Mouse (Mus musculus): ENCODE measurements around the gene Ubap2l. TPM values are rescaled to one million over a fixed set of nuclear protein-coding genes. Genes with fewer than 3 reads are reported as not detected.

The Ubap2l gene
- polyA plus RNA-seq, 1 experiment from 2014 or later = 174 TPM

- 0 out of 2 replicates have a peak overlapping the region, but pooled peaks have one; percentile 32 for H3K27ac ChIP-seq (replicated peaks; ENCODE audit: low read depth, low read length)
- H3K27me3 ChIP-seq (ENCODE audit: control insufficient read depth, insufficient read depth, low read length) = no peaks in the 10 kb centered on the region
- H3K4me3 ChIP-seq (replicated peaks; ENCODE audit: low read depth, low read length) = no peak overlapping the region
- no peaks in the 10 kb centered on the region for H3K9me3 ChIP-seq (ENCODE audit: control insufficient read depth, low read length)
- WGBS = 86% methylated on average over 4 of the region's 4 CpGs
- H3K4me1 ChIP-seq (ENCODE audit: control insufficient read depth, insufficient read depth, low read length) = peaks cover 32% of the 10 kb centered on the region
- peaks cover 32% of the 10 kb centered on the region for H3K36me3 ChIP-seq (ENCODE audit: control insufficient read depth, insufficient read depth, low read length)
- no peak for ATAC-seq (ENCODE audit: low FRiP score, low TSS enrichment)
- no peak overlapping the region for H3K4me2 ChIP-seq (ENCODE audit: low read length)
- DNase-seq = no peak
- H3K9ac ChIP-seq (replicated peaks; ENCODE audit: low read length) = no peak overlapping the region
These were observed 32.4 kb upstream of the Ubap2l start for GRCm38 (mm10) chr3:90084790-90085189.

GRCm38 (mm10) chr3:90083698-90084324 lies 31.4 kb upstream of the Ubap2l start:
- Histone ChIP-seq H3K4me3 (replicated peaks; ENCODE audit: low read depth, low read length) (no peak overlapping the region), H3K9ac (replicated peaks; ENCODE audit: low read length) (peak overlapping the region; percentile 23; the same call in 1 of the 2 replicates), H3K4me2 (ENCODE audit: low read length) (peak overlapping the region; percentile 19; the same call in 1 of the 2 replicates), H3K27ac (replicated peaks; ENCODE audit: low read depth, low read length) (peak overlapping the region; percentile 49), H3K27me3 (ENCODE audit: control insufficient read depth, insufficient read depth, low read length) (no peaks in the 10 kb centered on the region), H3K36me3 (ENCODE audit: control insufficient read depth, insufficient read depth, low read length) (peaks cover 23% of the 10 kb centered on the region), H3K9me3 (ENCODE audit: control insufficient read depth, low read length) (no peaks in the 10 kb centered on the region), H3K4me1 (ENCODE audit: control insufficient read depth, insufficient read depth, low read length) (peaks cover 34% of the 10 kb centered on the region)
- no peak for ATAC-seq (ENCODE audit: low FRiP score, low TSS enrichment)
- WGBS = 38% methylated on average over 3 of the region's 3 CpGs
- peak; percentile 31 for DNase-seq

- peak overlapping the region; percentile 23; the same call in 1 of the 2 replicates for H3K9ac ChIP-seq (replicated peaks; ENCODE audit: low read length)
- ATAC-seq (ENCODE audit: low FRiP score, low TSS enrichment) (no peak), DNase-seq (no peak)
- WGBS = 73% methylated on average over 5 of the region's 5 CpGs
- 0 out of 2 replicates have a peak overlapping the region, but pooled peaks have one; percentile 19 for H3K4me2 ChIP-seq (ENCODE audit: low read length)
- no peaks in the 10 kb centered on the region for H3K27me3 ChIP-seq (ENCODE audit: control insufficient read depth, insufficient read depth, low read length)
- H3K4me1 ChIP-seq (ENCODE audit: control insufficient read depth, insufficient read depth, low read length) = peaks cover 36% of the 10 kb centered on the region
- no peak overlapping the region for H3K27ac ChIP-seq (replicated peaks; ENCODE audit: low read depth, low read length)
- no peaks in the 10 kb centered on the region for H3K9me3 ChIP-seq (ENCODE audit: control insufficient read depth, low read length)
- H3K36me3 ChIP-seq (ENCODE audit: control insufficient read depth, insufficient read depth, low read length) = peaks cover 15% of the 10 kb centered on the region
- no peak overlapping the region for H3K4me3 ChIP-seq (replicated peaks; ENCODE audit: low read depth, low read length)
These were observed 30.6 kb upstream of the Ubap2l start for GRCm38 (mm10) chr3:90083034-90083433.

GRCm38 (mm10) chr3:90081365-90082240 lies 29.2 kb upstream of the Ubap2l start:
- Histone ChIP-seq H3K27ac (replicated peaks; ENCODE audit: low read depth, low read length) (no peak overlapping the region), H3K36me3 (ENCODE audit: control insufficient read depth, insufficient read depth, low read length) (0 out of 2 replicates have a peak, but pooled peaks cover 2% of the 10 kb centered on the region), H3K4me3 (replicated peaks; ENCODE audit: low read depth, low read length) (0 out of 2 replicates have a peak overlapping the region, but pooled peaks have one; percentile 7), H3K9ac (replicated peaks; ENCODE audit: low read length) (0 out of 2 replicates have a peak overlapping the region, but pooled peaks have one; percentile 6), H3K27me3 (ENCODE audit: control insufficient read depth, insufficient read depth, low read length) (no peaks in the 10 kb centered on the region), H3K4me1 (ENCODE audit: control insufficient read depth, insufficient read depth, low read length) (peaks cover 36% of the 10 kb centered on the region), H3K4me2 (ENCODE audit: low read length) (peak overlapping the region; percentile 89), H3K9me3 (ENCODE audit: control insufficient read depth, low read length) (no peaks in the 10 kb centered on the region)
- no peak for DNase-seq
- no peak for ATAC-seq (ENCODE audit: low FRiP score, low TSS enrichment)
- 87% methylated on average over 5 of the region's 5 CpGs for WGBS

GRCm38 (mm10) chr3:90080498-90080863 lies 28.1 kb upstream of the Ubap2l start:
- no peak for DNase-seq
- H3K27ac ChIP-seq (replicated peaks; ENCODE audit: low read depth, low read length) = peak overlapping the region; percentile 90
- peak overlapping the region; percentile 79 for H3K9ac ChIP-seq (replicated peaks; ENCODE audit: low read length)
- WGBS = under 1% methylated on average over 6 of the region's 6 CpGs
- no peaks in the 10 kb centered on the region for H3K9me3 ChIP-seq (ENCODE audit: control insufficient read depth, low read length)
- peaks cover 36% of the 10 kb centered on the region for H3K4me1 ChIP-seq (ENCODE audit: control insufficient read depth, insufficient read depth, low read length)
- 0 out of 2 replicates have a peak, but pooled peaks cover 2% of the 10 kb centered on the region for H3K36me3 ChIP-seq (ENCODE audit: control insufficient read depth, insufficient read depth, low read length)
- peak overlapping the region; percentile 89 for H3K4me2 ChIP-seq (ENCODE audit: low read length)
- H3K4me3 ChIP-seq (replicated peaks; ENCODE audit: low read depth, low read length) = peak overlapping the region; percentile 70
- ATAC-seq (ENCODE audit: low FRiP score, low TSS enrichment) = no peak
- H3K27me3 ChIP-seq (ENCODE audit: control insufficient read depth, insufficient read depth, low read length) = no peaks in the 10 kb centered on the region

GRCm38 (mm10) chr3:90079763-90080497 lies 27.5 kb upstream of the Ubap2l start:
- under 1% methylated on average over 53 of the region's 53 CpGs for WGBS
- Histone ChIP-seq H3K36me3 (ENCODE audit: control insufficient read depth, insufficient read depth, low read length) (0 out of 2 replicates have a peak, but pooled peaks cover 2% of the 10 kb centered on the region), H3K27me3 (ENCODE audit: control insufficient read depth, insufficient read depth, low read length) (no peaks in the 10 kb centered on the region), H3K27ac (replicated peaks; ENCODE audit: low read depth, low read length) (peak overlapping the region; percentile 90), H3K4me3 (replicated peaks; ENCODE audit: low read depth, low read length) (peak overlapping the region; percentile 70), H3K9me3 (ENCODE audit: control insufficient read depth, low read length) (no peaks in the 10 kb centered on the region), H3K4me2 (ENCODE audit: low read length) (peak overlapping the region; percentile 89), H3K9ac (replicated peaks; ENCODE audit: low read length) (peak overlapping the region; percentile 79), H3K4me1 (ENCODE audit: control insufficient read depth, insufficient read depth, low read length) (peaks cover 36% of the 10 kb centered on the region)
- DNase-seq (peak; percentile 62), ATAC-seq (ENCODE audit: low FRiP score, low TSS enrichment) (peak; percentile 73)

- DNase-seq = peak; percentile 94
- peak; percentile 96 for ATAC-seq (ENCODE audit: low FRiP score, low TSS enrichment)
- Histone ChIP-seq H3K9me3 (ENCODE audit: control insufficient read depth, low read length) (no peaks in the 10 kb centered on the region), H3K27me3 (ENCODE audit: control insufficient read depth, insufficient read depth, low read length) (no peaks in the 10 kb centered on the region), H3K4me2 (ENCODE audit: low read length) (peak overlapping the region; percentile 89), H3K36me3 (ENCODE audit: control insufficient read depth, insufficient read depth, low read length) (0 out of 2 replicates have a peak, but pooled peaks cover 2% of the 10 kb centered on the region), H3K4me3 (replicated peaks; ENCODE audit: low read depth, low read length) (peak overlapping the region; percentile 70), H3K27ac (replicated peaks; ENCODE audit: low read depth, low read length) (peak overlapping the region; percentile 90), H3K9ac (replicated peaks; ENCODE audit: low read length) (peak overlapping the region; percentile 79), H3K4me1 (ENCODE audit: control insufficient read depth, insufficient read depth, low read length) (peaks cover 34% of the 10 kb centered on the region)
- WGBS = under 1% methylated on average over 33 of the region's 33 CpGs
These were observed 26.8 kb upstream of the Ubap2l start for GRCm38 (mm10) chr3:90079133-90079762.

GRCm38 (mm10) chr3:90078224-90078623 lies 25.8 kb upstream of the Ubap2l start:
- Histone ChIP-seq H3K4me1 (ENCODE audit: control insufficient read depth, insufficient read depth, low read length) (peaks cover 25% of the 10 kb centered on the region), H3K9me3 (ENCODE audit: control insufficient read depth, low read length) (no peaks in the 10 kb centered on the region), H3K27ac (replicated peaks; ENCODE audit: low read depth, low read length) (no peak overlapping the region), H3K27me3 (ENCODE audit: control insufficient read depth, insufficient read depth, low read length) (no peaks in the 10 kb centered on the region), H3K4me3 (replicated peaks; ENCODE audit: low read depth, low read length) (no peak overlapping the region), H3K9ac (replicated peaks; ENCODE audit: low read length) (no peak overlapping the region), H3K36me3 (ENCODE audit: control insufficient read depth, insufficient read depth, low read length) (0 out of 2 replicates have a peak, but pooled peaks cover 1% of the 10 kb centered on the region), H3K4me2 (ENCODE audit: low read length) (no peak overlapping the region)
- DNase-seq (no peak), ATAC-seq (ENCODE audit: low FRiP score, low TSS enrichment) (no peak)
- WGBS = 60% methylated on average over 5 of the region's 5 CpGs

Measured in midbrain, embryonic 14.5 days (tissue).